Mouse (Mus musculus): Measurements from ENCODE around the gene Smpdl3b.
A peak's percentile ranks its signal among the peaks of the same experiment; 100 is the strongest.

Gene Smpdl3b

GRCm38 (mm10) chr4:132733071-132733770, 23.8 kb downstream of the Smpdl3b start:
- DNase-seq, result no peak

GRCm38 (mm10) chr4:132732148-132732684, 24.8 kb downstream of the Smpdl3b start, which contains the start of gene Xkr8:
Xkr8 (minus strand) TSS chr4:132732546.
- peak; percentile 90 to 93 for DNase-seq

- DNase-seq, result no peak
Observed at GRCm38 (mm10) chr4:132731616-132732015, 25.4 kb downstream of the Smpdl3b start.

DNA sequence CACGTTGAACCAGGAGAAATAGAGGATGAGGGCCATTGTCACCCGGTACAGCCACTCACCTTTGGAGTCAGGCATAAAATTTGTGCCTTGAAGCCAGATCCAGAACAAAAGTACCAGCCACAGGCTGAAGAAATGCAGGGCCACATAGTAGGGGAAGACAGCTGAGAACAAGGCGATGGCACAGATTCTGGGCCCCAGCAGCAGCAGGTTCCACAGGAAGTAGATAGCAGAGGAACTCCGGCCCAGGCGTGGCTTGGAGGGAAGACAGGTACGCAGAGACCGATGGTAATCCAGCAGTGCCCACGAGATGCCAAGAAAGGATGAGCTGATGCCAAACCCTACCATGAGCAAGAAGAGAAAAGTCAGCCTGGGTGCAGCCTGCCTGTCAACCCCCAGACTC, 28.8 kb downstream of the Smpdl3b start:
- DNase-seq, result no peak

DNA sequence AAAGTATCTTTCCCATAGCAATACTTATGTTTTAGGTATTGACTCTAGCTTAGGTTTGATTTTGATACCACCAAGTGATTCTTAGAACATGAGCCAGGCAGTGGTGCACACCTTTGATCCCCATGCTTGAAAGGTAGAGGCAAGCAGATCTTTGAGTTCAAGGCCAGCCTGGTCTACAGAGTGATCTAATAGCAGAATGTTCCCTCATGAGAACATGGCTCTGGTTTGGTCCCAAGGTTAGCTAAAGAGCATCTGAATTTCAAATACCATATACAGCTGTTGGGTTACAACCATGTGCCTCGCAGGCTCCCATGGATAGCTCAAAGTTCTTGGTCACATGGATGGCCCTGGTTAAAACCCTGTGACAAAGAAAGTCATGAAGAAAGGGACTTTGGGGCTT, 38.8 kb downstream of the Smpdl3b start:
- DNase-seq, result no peak

GRCm38 (mm10) chr4:132713181-132713580, 43.9 kb downstream of the Smpdl3b start:
- DNase-seq, result no peak

- no peak for DNase-seq
Observed at GRCm38 (mm10) chr4:132706885-132707284, 50.2 kb downstream of the Smpdl3b start.

- DNase-seq, result peak; percentile 32 to 56
Observed at GRCm38 (mm10) chr4:132702076-132702475, 55.0 kb downstream of the Smpdl3b start.

DNA sequence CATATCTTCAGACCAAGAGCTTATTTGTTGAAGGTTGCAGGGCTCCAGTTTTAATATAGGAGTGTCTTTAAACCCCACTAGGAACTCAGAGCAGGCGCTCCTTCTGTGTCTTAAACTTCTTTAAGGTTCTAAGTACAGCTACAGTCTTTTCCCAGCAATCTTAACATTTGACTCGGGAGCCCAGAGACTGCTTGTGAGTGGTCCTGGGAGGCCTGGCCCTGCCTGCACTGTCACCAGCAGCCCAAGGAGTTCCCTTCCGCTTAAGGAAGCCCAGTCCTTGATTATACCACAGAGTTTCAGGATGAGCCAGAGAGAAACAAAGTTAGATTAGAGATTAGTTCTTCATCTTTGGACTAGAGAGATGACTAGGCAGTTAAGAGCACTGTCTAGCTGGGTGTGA, 63.7 kb downstream of the Smpdl3b start:
- DNase-seq, result no peak

DNA sequence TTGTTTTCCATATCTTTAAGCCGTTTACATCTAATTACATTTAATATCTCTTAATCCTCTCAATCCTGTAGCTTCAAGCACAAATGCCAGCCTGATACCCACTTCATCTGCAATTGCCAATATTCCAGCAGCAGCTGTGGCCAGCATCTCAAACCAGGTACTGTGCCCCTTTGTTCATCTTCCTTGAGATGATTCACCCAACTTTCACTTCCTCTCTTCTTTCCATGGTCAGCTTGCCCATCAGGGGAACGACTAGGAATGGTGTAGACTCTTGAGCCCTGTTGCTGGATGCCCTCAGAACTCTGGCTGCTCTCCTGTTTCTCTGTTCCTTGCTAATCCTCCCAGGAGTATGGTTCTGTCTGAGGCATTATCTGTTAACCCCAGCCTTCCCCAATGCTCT, 67.4 kb downstream of the Smpdl3b start:
- DNase-seq, result no peak

Measured in lung, adult 18-20 months (tissue).